Mouse (Mus musculus) liver, postnatal 0 days (tissue): ENCODE measurements around the gene I0C0044D17Rik. TPM values are rescaled to one million over a fixed set of nuclear protein-coding genes. Genes with fewer than 3 reads are reported as not detected.
"Not testable (repeated sequence)": the region's sequence is repeated elsewhere in the genome, so short reads cannot be mapped to it uniquely, and the experiment has no call there.

Source experiments
- ATAC-seq: fragments of 200-750 bp; cut with Nextera tagmentation; 2 replicates; pipeline ENCODE4 v1.8.0; 2017; ENCODE audit warnings: mild to moderate bottlenecking, moderate library complexity
- DNase-seq: peaks from one replicate; pipeline ENCODE4 v3.0.0-alpha.2; 2016
- H3K27ac ChIP-seq: fragments of 300-500 bp; sonication (generic); 2 replicates; pipeline ENCODE4 v1.5.1; 2014; ENCODE audit warnings: antibody characterized with exemption, moderate library complexity, mild to moderate bottlenecking, low read depth
- H3K27me3 ChIP-seq: fragments of 300-500 bp; sonication (generic); 2 replicates; pipeline ENCODE4 v1.6.1; 2014; ENCODE audit warnings: low read length, control low read depth, mixed read lengths; ENCODE audit not compliant: insufficient read depth
- H3K36me3 ChIP-seq: fragments of 300-500 bp; sonication (generic); replicated peaks from 2 replicates; pipeline ENCODE4 v1.6.1; 2014; ENCODE audit warnings: mild to moderate bottlenecking, control low read depth, low read length, moderate library complexity, mixed read lengths; ENCODE audit not compliant: insufficient read depth
- H3K4me1 ChIP-seq: fragments of 300-500 bp; sonication (generic); 2 replicates; pipeline ENCODE4 v1.6.1; 2014; ENCODE audit warnings: antibody characterized with exemption, mild to moderate bottlenecking, control low read depth; ENCODE audit not compliant: insufficient read depth
- H3K4me2 ChIP-seq: fragments of 300-500 bp; sonication (generic); 2 replicates; pipeline ENCODE4 v1.6.1; 2014; ENCODE audit warnings: low read depth, mild to moderate bottlenecking, low read length, moderate library complexity, mixed read lengths
- H3K4me3 ChIP-seq: fragments of 300-500 bp; sonication (generic); 2 replicates; pipeline ENCODE4 v1.5.1; 2014; ENCODE audit warnings: low read depth, low read length
- H3K9ac ChIP-seq: fragments of 300-500 bp; sonication (generic); replicated peaks from 2 replicates; pipeline ENCODE4 v1.6.1; 2014; ENCODE audit warnings: mild to moderate bottlenecking, moderate library complexity
- H3K9me3 ChIP-seq: fragments of 300-500 bp; sonication (generic); 2 replicates; pipeline ENCODE4 v1.6.1; 2016; ENCODE audit warnings: mild to moderate bottlenecking, control low read depth, low read length, mixed read lengths
- CTCF ChIP-seq: sonication (generic); IDR thresholded peaks from 2 replicates; pipeline ENCODE4 v1.5.1; 2016; ENCODE audit warnings: antibody characterized with exemption, low read depth
- EP300 ChIP-seq: IDR thresholded peaks from 2 replicates; pipeline ENCODE4 v1.6.1; 2016; ENCODE audit warnings: antibody characterized with exemption, low read depth, mild to moderate bottlenecking
- WGBS: fragments of 180-500 bp; shearing (Covaris S2); extraction: QIAGEN DNeasy Blood & Tissue Kit; methylation state at CpG from one replicate; pipeline ENCODE4 v1.1.7; 2014; ENCODE audit not compliant: insufficient replicate concordance; 5-methylcytosine and 5-hydroxymethylcytosine counted together
- polyA plus RNA-seq: library from polyadenylated mRNA; unstranded; fragments of >200 nt; fragmentation: Nextera tagmentation; extraction: Ambion mirVana; gene quantifications from 2 replicates; pipeline ENCODE4 v1.2.1, GENCODE M21; 2015

I0C0044D17Rik gene
- polyA plus RNA-seq, 1 experiment from 2014 or later: not detected

DNA sequence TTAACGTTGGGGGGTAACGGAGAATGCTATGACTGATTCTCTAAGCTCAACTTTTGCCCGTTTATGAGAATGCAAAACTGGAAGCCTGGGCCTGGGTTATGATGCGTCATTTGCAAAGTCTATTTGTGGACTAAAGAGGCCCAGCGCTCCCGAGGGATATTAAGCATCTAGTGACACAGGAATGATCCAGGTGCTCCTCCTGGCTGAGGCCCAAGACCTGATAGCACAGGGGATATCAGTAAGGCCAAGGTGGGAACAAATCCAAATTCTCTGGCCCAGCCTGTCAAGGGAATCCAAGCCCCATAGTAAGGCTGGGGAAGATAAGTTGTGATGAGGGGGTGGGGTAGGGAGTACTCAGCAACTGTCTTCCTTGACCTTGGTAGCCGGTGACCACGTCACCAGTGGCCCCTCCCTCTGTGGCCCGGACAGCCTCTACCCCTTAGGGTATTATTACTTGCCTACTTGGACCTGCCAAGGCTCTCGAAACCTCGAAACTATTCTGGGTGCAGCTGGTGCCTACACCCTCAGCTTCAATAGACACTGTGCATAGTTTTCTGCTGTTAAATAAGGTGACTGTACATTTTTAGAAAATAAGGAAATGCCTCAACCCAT, 33.5 kb upstream of the I0C0044D17Rik start:
- H3K27ac ChIP-seq: no peak overlapping the region
- no peaks in the 10 kb centered on the region for H3K9me3 ChIP-seq
- no peak overlapping the region for H3K4me3 ChIP-seq
- H3K9ac ChIP-seq: no peak overlapping the region
- ATAC-seq: no peak
- H3K36me3 ChIP-seq: no peaks in the 10 kb centered on the region
- no peak overlapping the region for H3K4me2 ChIP-seq
- DNase-seq: no peak
- TF ChIP-seq EP300 (no peak), CTCF (no peak)
- 73% methylated on average over 11 of the region's 11 CpGs for WGBS
- H3K4me1 ChIP-seq: no peaks in the 10 kb centered on the region
- no peaks in the 10 kb centered on the region for H3K27me3 ChIP-seq

DNA sequence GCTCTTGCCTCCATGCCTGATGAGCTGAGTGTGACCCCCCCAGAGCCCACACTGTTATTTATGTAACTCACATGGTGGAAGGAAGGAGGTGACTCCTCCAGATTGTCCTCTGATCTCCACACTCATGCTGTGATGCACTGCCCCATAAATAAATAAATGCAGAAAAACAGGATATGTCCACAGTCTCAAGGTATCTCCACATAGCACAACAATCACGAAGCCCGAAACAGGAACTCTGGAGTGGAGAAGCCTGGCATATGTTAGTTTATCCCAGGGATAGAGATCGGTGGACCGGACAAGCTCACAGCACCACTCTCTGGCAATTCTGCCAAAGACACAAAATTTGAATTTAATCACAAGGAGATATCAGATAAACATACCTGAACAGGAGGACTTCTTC, 30.3 kb upstream of the I0C0044D17Rik start:
- TF ChIP-seq EP300 (no peak), CTCF (no peak)
- no peaks in the 10 kb centered on the region for H3K27me3 ChIP-seq
- no peak overlapping the region for H3K4me2 ChIP-seq
- no peaks in the 10 kb centered on the region for H3K9me3 ChIP-seq
- ATAC-seq (no peak), DNase-seq (no peak)
- H3K36me3 ChIP-seq: no peaks in the 10 kb centered on the region
- WGBS: 74% methylated on average over 4 of the region's 4 CpGs
- H3K4me3 ChIP-seq: no peak overlapping the region
- no peak overlapping the region for H3K9ac ChIP-seq
- no peak overlapping the region for H3K27ac ChIP-seq
- no peaks in the 10 kb centered on the region for H3K4me1 ChIP-seq

DNA sequence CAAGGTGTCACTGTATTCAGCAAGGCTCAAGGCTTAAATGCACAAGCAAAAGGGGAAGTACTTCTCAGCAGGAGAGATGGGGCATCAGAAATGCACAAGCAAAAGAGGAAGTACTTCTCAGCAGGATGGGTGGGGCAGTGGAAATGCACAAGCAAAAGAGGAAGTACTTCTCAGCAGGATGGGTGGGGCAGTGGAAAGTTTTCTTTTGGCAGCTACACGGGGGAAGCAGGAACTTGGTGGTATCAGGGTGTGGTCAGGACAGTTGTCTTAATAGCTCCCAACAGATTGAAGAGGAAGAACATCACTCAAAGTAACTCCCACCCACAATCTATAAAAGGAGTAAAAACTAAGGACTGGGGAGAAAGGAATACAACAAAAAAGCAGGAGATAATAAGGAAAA, 26.8 kb upstream of the I0C0044D17Rik start:
- not testable (repeated sequence) for ATAC-seq, H3K4me1 ChIP-seq, DNase-seq, H3K36me3 ChIP-seq, H3K4me2 ChIP-seq, H3K27ac ChIP-seq, H3K27me3 ChIP-seq, H3K9ac ChIP-seq, H3K9me3 ChIP-seq, H3K4me3 ChIP-seq
- WGBS: 25% methylated on average over 1 of the region's 1 CpGs

DNA sequence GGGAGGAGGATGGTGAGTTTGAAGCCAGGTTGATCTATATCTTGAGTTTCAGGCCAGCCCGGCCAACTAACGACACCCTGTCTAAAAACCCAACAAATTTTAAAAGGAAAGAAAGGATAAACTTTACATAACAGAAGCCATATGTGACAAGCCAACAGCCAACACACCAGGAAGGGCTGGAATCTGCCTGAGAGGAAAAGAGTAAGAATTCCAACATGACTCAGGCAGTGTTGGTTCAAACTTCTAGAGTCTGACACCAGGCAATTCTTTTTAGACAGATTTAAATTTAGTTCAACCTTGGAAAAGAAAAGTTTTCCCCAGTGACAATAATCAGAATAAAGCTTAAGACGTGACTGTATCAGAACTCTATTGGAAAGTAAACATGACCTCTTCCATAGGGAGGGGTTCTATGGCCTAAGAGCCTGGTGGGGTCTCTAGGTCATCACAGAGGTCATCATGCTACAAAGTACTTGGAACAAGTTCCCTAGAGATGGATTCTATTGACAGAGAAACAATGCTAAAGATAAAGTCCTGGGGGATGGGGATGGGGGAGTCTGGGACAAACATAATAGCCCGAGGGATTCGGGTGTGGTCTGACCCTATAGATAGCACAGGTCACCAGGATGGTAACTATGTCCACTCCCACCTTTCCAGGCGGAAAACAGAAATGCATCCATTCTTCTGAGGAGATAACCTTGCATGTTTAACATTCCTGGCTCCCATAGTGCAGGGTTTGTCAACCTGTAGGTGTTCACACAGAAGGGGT, 23.7 kb upstream of the I0C0044D17Rik start:
- no peak for ATAC-seq
- Histone ChIP-seq H3K27ac (no peak overlapping the region), H3K4me2 (no peak overlapping the region), H3K4me1 (no peaks in the 10 kb centered on the region), H3K9me3 (no peaks in the 10 kb centered on the region), H3K4me3 (no peak overlapping the region), H3K9ac (no peak overlapping the region), H3K36me3 (no peaks in the 10 kb centered on the region), H3K27me3 (no peaks in the 10 kb centered on the region)
- WGBS: 57% methylated on average over 6 of the region's 6 CpGs
- TF ChIP-seq CTCF: no peak
- no peak for TF ChIP-seq EP300
- DNase-seq: no peak

DNA sequence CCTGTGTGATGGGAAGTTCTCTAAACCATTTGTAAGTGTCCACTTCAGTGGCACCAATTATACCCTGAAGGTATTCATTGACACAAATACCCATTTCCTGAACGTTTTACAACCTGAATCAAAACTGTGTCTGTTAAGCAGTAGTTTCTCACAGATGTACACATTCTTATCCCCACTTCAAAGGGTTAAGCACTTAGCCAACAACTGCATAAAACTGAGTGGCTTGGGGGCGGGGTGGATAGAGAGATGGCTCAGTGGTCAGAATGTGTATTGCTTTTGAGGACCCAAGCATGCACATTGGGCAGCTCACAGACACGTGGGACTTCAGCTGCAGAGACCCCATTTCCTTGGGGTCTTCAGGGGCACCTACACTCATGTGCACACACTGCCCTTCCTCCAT, 22.8 kb upstream of the I0C0044D17Rik start:
- no peaks in the 10 kb centered on the region for H3K27me3 ChIP-seq
- H3K4me1 ChIP-seq: no peaks in the 10 kb centered on the region
- H3K9ac ChIP-seq: no peak overlapping the region
- TF ChIP-seq EP300 (no peak), CTCF (no peak)
- ATAC-seq (no peak), DNase-seq (no peak)
- WGBS: 52% methylated on average over 3 of the region's 3 CpGs
- H3K9me3 ChIP-seq: no peaks in the 10 kb centered on the region
- H3K4me3 ChIP-seq: no peak overlapping the region
- no peaks in the 10 kb centered on the region for H3K36me3 ChIP-seq
- H3K4me2 ChIP-seq: no peak overlapping the region
- H3K27ac ChIP-seq: no peak overlapping the region

DNA sequence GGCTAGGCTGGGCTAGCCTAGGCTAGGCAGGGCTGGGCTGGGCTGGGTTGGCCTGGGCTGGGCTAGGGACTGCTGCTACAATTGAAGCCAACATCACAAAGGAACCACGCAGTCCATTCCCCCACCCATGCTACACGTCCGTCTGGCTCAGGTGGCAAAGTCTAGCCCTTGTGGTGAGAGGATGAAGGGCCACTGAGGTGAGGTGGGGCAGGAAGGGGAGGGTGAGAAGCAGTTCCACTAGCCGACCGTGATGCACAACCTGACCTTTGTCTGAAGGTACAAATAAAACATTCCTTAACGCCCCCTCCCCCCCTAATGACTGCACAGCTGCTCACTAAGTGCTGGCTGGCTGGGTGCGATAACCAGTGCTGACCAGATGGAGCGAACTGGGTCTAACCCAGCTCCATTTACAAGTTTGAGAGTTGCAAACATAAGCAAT, 22.1 kb upstream of the I0C0044D17Rik start:
- DNase-seq (no peak), ATAC-seq (no peak)
- no peak overlapping the region for H3K9ac ChIP-seq
- H3K4me1 ChIP-seq: no peaks in the 10 kb centered on the region
- no peak overlapping the region for H3K4me2 ChIP-seq
- no peaks in the 10 kb centered on the region for H3K27me3 ChIP-seq
- H3K4me3 ChIP-seq: no peak overlapping the region
- WGBS: 61% methylated on average over 8 of the region's 8 CpGs
- H3K27ac ChIP-seq: no peak overlapping the region
- H3K9me3 ChIP-seq: no peaks in the 10 kb centered on the region
- no peak for TF ChIP-seq CTCF
- no peak for TF ChIP-seq EP300
- H3K36me3 ChIP-seq: no peaks in the 10 kb centered on the region
